Mouse (Mus musculus) forelimb bud, embryonic 11.5 days (tissue): Measurements from ENCODE around the gene Ctbp2.

Experiments
- DNase-seq: peaks from one replicate; pipeline ENCODE4 v3.0.0-alpha.2; 2012; ENCODE audit warnings: low read depth, low spot score

Gene Ctbp2

DNA sequence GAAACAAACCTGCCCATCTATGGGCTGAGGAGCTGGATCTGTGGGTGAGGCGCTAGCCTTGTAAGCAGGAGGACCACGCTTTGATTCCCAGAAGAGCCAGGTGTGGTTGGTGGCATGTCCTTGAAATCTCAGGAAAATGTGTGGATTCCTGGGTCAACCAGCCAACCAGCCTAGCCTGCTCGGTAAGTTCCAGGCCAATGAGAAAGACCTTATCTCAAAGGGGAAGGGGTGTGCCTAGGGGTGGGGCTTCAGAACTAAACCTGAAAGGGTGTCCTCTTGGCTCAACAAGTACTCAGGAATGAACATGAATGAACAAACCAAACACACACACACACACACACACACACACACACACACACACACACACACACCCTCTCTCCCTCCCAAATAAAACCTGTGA is 82.4 kb downstream of the Ctbp2 start:
- no peak for DNase-seq

- DNase-seq, result no peak
Measured at GRCm38 (mm10) chr7:133040688-133041345, 83.3 kb downstream of the Ctbp2 start.

- DNase-seq, result no peak
Measured at GRCm38 (mm10) chr7:133039556-133040255, 84.4 kb downstream of the Ctbp2 start.

DNA sequence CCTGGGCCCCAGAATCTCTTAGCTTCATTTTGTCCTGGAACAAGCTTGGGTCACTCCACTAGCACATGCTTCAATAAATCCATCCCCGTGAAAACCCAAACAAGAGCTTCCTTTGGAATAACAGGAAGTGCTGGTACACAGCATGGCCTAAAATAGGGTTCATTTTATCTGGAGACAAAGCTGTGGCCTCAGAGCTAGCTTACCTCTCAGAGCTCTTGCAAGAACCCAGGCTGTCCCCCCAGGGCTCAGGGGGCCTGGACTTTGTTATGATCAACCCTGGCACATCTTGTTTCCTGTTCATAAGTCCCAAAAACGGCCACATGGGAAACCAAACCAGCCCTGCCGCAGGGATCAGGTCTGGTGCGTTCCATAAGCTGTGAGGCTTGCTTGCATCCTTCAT is 86.5 kb downstream of the Ctbp2 start:
- DNase-seq, result peak; percentile 59

GRCm38 (mm10) chr7:133037217-133037616 is 86.9 kb downstream of the Ctbp2 start:
- DNase-seq, result peak; percentile 92

- DNase-seq, result peak; percentile 28
Measured at GRCm38 (mm10) chr7:133035901-133036300, 88.3 kb downstream of the Ctbp2 start.

GRCm38 (mm10) chr7:133032589-133033203 is 91.5 kb downstream of the Ctbp2 start:
- peak; percentile 69 for DNase-seq

DNA sequence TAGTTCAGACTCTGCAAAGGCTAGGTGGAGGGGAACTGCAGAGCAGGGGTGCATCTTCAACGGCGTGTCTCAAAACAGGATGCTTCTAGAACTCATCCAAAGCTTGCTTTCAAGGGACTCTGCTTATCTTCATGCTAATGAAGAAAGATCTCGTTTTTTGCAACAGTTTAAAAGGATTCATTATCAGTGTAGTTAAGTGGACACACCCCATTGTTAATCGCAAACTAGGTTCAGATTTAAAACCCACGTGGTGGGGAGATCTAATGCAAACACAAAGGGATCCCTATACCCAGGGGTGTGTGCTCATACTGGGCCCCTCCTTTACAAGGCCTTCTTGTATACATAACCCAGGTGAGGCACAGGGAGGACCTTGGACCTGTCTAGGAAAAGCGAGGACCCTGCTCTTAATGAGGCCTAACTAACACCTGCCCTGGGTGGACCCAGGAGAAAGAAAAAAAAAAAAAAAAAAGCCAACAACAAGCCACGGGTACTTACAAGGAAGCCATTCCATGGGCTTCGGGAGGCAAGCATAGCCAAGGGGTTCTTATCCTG is 94.6 kb downstream of the Ctbp2 start:
- no peak for DNase-seq

GRCm38 (mm10) chr7:133029004-133029403 is 95.2 kb downstream of the Ctbp2 start:
- no peak for DNase-seq

DNA sequence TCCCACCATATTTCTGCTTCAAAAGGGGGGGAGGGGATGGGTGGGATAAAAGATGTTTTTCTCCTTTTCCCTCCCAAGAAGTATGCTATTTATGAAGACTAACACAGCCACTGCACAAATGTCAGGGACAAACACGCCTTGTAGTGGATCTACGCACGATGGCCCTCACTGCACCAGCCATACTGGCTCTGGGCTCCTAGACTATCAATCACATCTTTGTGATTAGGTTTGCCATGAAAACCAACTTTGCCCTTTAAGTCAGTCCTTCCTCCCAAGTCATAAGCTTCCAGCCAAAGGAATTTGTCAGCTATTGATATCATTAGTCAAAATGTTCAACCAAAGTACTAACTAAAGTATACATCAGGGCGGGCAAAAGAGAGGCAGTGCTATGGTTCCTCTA is 96.2 kb downstream of the Ctbp2 start:
- DNase-seq, result no peak

DNA sequence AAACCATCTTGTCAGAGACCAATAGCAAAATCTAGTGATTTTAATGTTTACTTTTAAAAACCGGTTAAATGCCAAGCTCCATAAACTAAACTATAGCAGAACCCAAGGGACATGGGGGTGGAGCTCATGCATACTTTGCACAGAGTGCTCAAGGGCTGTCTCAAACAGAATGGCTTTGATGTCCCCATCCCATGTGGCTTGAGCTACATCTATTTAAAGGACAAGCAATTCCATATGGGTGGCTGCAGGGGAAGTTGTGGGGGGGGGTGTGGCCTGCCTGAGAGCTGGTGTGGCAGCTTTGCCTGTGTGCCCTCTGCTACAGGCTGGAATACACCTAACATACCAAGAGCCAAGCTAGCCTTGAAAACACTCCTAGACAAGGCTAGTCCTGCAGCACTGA is 99.5 kb downstream of the Ctbp2 start:
- DNase-seq, result peak; percentile 49

DNA sequence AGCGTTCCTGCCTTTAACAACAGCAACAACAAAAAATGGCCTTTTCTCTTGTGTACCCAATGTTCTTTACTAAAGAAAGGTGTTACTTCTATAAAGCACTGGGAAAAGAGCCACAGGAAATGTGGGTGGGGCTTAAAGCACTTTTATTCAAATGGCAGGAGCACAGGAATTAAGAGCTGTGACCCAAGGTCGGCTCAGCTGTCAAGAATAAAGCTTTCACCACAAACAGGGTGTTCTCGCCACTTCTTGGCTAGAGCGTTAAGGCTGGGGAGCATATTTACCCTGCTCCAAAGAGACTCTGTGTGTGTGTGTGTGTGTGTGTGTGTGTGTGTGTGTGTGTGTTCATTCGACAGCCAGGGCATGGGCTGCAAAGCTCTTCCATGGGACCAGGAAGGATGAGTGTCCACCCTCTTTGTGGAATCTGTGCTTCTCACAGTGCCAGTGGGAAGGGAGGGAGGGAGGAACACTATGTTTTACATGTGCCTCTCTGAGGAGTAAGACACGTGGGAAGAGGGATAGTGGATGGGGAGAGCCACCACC is 104.6 kb downstream of the Ctbp2 start:
- no peak for DNase-seq

GRCm38 (mm10) chr7:133018961-133019360 is 105.2 kb downstream of the Ctbp2 start:
- DNase-seq, result no peak

DNA sequence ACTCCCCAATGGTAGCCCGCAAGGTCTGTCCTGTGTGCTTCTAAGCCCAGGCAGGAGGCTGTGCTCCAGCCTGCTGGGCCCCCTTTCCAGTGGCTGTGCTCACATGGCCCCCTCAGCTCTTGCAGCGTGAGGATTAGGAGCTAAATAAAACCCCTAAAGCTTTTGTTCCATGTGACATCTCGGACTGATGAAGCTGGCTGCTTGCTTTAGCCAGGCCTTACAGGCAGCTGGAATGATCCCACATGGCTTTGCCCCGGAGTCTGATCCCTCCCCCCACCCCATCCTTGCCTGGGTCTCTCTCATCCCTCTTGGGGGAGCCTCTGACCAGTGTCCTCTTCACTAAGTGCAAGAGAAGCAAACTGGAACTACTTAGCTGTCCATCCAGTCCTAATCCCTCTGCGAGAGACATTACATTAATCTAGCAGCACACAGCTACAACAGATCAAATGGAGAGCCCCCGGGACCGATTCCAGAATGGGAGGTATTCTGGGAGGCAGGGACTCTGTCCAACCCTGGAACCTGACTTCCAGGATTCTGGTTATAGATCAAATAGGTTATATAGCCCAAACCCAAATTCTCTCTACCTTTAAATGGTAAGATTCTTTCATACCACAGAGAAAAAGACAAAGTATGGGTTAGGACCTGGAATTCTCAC is 108.6 kb downstream of the Ctbp2 start:
- DNase-seq, result no peak

DNA sequence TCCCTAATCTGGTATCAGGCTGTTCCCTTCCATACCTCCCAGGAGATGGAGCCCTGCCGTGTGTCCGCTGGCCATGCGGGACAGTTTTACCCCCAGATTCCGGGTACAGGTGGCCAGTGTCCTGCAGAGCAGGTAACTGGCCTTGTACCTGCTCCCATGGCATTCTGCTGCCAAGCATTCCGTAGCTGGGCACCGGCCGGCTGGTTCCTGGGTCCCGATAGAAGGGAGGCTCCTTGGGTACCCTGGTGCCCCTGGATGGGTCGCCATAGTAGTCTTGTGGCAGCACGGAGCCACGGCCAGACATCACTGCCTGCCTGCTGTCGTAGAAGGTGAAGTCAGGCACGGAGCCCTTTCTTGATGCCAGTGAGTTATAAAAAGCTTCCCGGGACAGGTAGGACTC is 109.5 kb downstream of the Ctbp2 start:
- no peak for DNase-seq

GRCm38 (mm10) chr7:133013923-133014322 is 110.2 kb downstream of the Ctbp2 start:
- DNase-seq, result no peak

GRCm38 (mm10) chr7:133012637-133013366 is 111.4 kb downstream of the Ctbp2 start:
- DNase-seq, result no peak

DNA sequence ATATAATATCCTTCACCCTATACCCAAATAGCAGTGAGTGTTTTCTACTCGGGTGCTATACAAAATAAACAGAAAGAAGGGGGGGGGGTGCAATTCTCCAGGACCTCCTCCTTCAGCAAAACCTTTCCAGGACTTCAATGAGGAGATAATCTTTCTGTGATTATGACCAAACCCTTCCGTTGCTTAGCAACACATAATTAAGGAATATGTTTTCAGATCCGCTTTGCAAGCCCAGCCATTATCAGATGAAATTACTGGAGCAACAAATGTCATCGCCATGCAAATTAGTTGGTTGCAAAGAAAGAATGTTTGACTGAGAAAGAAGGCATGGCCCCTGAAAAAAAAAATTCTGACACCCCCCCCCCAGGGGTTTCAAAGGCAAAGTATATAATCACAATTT is 112.5 kb downstream of the Ctbp2 start:
- DNase-seq, result no peak

- no peak for DNase-seq
Measured at GRCm38 (mm10) chr7:133011191-133011590, 113.0 kb downstream of the Ctbp2 start.

- no peak for DNase-seq
Measured at GRCm38 (mm10) chr7:133010477-133010876, 113.7 kb downstream of the Ctbp2 start.

DNA sequence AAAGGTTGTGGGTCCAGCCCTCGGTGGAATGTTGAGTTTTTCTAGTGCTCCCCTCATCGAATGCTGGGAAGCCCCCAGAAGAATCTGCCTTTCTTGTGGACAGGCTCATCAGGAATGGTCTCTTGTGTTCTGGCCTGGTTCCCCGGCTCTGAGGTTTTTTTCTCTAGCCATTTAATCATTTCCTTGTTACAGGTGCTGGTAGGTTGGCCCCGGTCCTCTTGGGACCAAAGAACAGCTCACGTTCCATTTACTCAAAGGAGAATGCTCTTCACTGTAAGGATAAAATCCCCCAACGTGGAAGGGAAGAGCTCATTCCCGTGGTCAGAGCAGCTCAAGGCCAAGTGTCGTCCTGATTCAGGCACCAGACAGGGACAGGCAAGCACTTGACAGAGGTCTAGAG is 114.5 kb downstream of the Ctbp2 start:
- DNase-seq, result no peak
